Mouse (Mus musculus) thymus, adult 2 months (tissue): ENCODE data around the gene D2hgdh.
"Not testable (repeated sequence)": the region's sequence is repeated elsewhere in the genome, so short reads cannot be mapped to it uniquely, and the experiment has no call there.

ENCODE experiments used
- CTCF ChIP-seq: fragments of 200-500 bp; IDR thresholded peaks from 2 replicates; pipeline ENCODE4 v1.5.1; 2012; ENCODE audit warnings: mild to moderate bottlenecking, control low read depth, low read length, moderate library complexity, borderline replicate concordance; ENCODE audit not compliant: control insufficient read depth, poor library complexity, insufficient read depth; ENCODE audit errors: extremely low read depth
- POLR2A ChIP-seq: fragments of 200-500 bp; IDR thresholded peaks from 2 replicates; pipeline ENCODE4 v1.6.1; 2012; ENCODE audit warnings: mild to moderate bottlenecking, low read length, control low read depth, moderate library complexity; ENCODE audit not compliant: control insufficient read depth, poor library complexity, insufficient read depth; ENCODE audit errors: extremely low read depth

DNA sequence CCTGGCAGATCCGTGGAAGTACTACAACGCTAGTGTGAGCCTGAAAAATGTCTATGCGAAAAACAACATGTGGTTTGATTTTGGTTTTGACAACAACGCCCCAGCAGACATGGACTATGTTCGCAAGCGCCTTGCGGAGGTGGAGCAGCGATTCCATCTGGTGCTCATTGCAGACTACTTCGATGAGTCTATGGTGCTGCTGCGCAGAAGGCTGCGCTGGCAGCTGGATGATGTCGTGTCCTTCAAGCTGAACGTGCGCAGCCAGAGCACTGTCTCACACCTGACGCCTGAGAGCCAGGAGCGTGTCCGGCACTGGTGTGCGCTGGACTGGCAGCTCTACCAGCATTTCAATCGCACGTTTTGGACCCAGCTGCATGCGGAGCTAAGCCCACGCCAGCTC, 49.7 kb downstream of the D2hgdh start:
- not testable (repeated sequence) for TF ChIP-seq POLR2A, CTCF
